Mouse (Mus musculus): ENCODE data around the gene Bckdha.

- TF ChIP-seq CTCF (IDR thresholded peaks at IDR 0.05; ENCODE audit: low read depth, low read length): no peak
- no peak for TF ChIP-seq POLR2A (IDR thresholded peaks at IDR 0.05; ENCODE audit: extremely low read depth, insufficient read depth, low read length)
These were observed 996 bp downstream of the Bckdha start for GRCm38 (mm10) chr7:25657785-25658184.

Data from liver, adult 2 months (tissue).